ENCODE assay signal across 8 mouse cellular contexts in genomic region chr4:106375857-106376256, GRCm38 (mm10). TPM values are rescaled to one million over a fixed set of nuclear protein-coding genes. Genes with fewer than 3 reads are reported as not detected.
DNase-seq lines count a peak whose midpoint lies in the region; ATAC-seq lines count a peak whose summit lies in the region.

No protein-coding gene starts in this region.

- intact Hi-C loops in heart, postnatal 36 days (cut with DNase I) = loop anchor here (1.0 to 5.0 kb wide), 2 partner anchors 148 to 1224 kb away; no protein-coding TSS in a partner anchor

- no peaks in the 10 kb centered on the region for H3K9me3 ChIP-seq in intestine, embryonic 14.5 days (ENCODE audit: control insufficient read depth, low read length)
- no peaks in the 10 kb centered on the region for H3K9me3 ChIP-seq in intestine, embryonic 15.5 days

- no peaks in the 10 kb centered on the region for H3K27me3 ChIP-seq in intestine, embryonic 14.5 days (replicated peaks; ENCODE audit: control insufficient read depth, insufficient read depth, low read length)
- no peaks in the 10 kb centered on the region for H3K27me3 ChIP-seq in intestine, embryonic 15.5 days (replicated peaks)

- peak; percentile 92 for DNase-seq in intestine, embryonic 14.5 days (ENCODE audit: low spot score)
- DNase-seq in brain, adult 2 months (ENCODE audit: low read depth, low spot score) = peak; percentile 92
- DNase-seq in heart, postnatal 36 days = peak; percentile 83 to 90
- peak; percentile 42 to 50 for DNase-seq in left cerebral cortex, adult 8-10 months (ENCODE audit: low spot score in 2 of 2)
- DNase-seq in telencephalon, adult 2 months (ENCODE audit: low read depth, low spot score) = peak; percentile 62

- no peak overlapping the region for H3K4me2 ChIP-seq in intestine, embryonic 14.5 days (ENCODE audit: low read length)
- no peak overlapping the region for H3K4me2 ChIP-seq in intestine, embryonic 15.5 days (replicated peaks)

- H3K4me1 ChIP-seq in intestine, embryonic 14.5 days (replicated peaks; ENCODE audit: control insufficient read depth, insufficient read depth, low read length) = no peaks in the 10 kb centered on the region
- H3K4me1 ChIP-seq in intestine, embryonic 15.5 days (replicated peaks) = no peaks in the 10 kb centered on the region

- H3K4me3 ChIP-seq in intestine, embryonic 14.5 days (ENCODE audit: low read depth, low read length) = no peak overlapping the region
- H3K4me3 ChIP-seq in intestine, embryonic 15.5 days (replicated peaks) = no peak overlapping the region

- peaks cover 80% of the 10 kb centered on the region for H3K36me3 ChIP-seq in intestine, embryonic 14.5 days (ENCODE audit: control insufficient read depth, insufficient read depth, low read length)
- peaks cover 7% of the 10 kb centered on the region; the same call in 1 of the 2 replicates for H3K36me3 ChIP-seq in intestine, embryonic 15.5 days

- H3K27ac ChIP-seq in intestine, embryonic 14.5 days (ENCODE audit: low read depth) = no peak overlapping the region
- H3K27ac ChIP-seq in intestine, embryonic 15.5 days = no peak overlapping the region

- ATAC-seq in intestine, embryonic 14.5 days (replicated peaks; ENCODE audit: low FRiP score, low TSS enrichment, low read depth) = no peak
- no peak for ATAC-seq in intestine, embryonic 15.5 days
- peak; percentile 89 for ATAC-seq in erythroblast, adult 5-6 weeks (replicated peaks; ENCODE audit: low FRiP score, poor library complexity, severe bottlenecking)
- 0 out of 2 replicates have a peak, but pooled peaks have one; percentile 53 for ATAC-seq in monocyte, adult 5-6 weeks (replicated peaks; ENCODE audit: insufficient number of reproducible peaks, low FRiP score, low TSS enrichment, poor library complexity, severe bottlenecking)

- 56% methylated on average over 1 of the region's 1 CpGs for WGBS in intestine, embryonic 14.5 days
- 56% methylated on average over 1 of the region's 1 CpGs for WGBS in intestine, embryonic 15.5 days

- no peak overlapping the region for H3K9ac ChIP-seq in intestine, embryonic 14.5 days (ENCODE audit: low read length)
- H3K9ac ChIP-seq in intestine, embryonic 15.5 days = no peak overlapping the region

RNA-seq across cellular contexts. Expression of gene Usp24, which starts 59.8 kb away (rescaled TPM):
- 12.4 and 14.0 TPM in 2 replicates for polyA plus RNA-seq in intestine, embryonic 14.5 days (2014; fragmentation: Nextera tagmentation; extraction: Ambion mirVana)
- polyA plus RNA-seq in intestine, embryonic 15.5 days (2015; fragmentation: Nextera tagmentation; extraction: Ambion mirVana) = 7.1 and 7.5 TPM in 2 replicates
- total RNA-seq in erythroblast, adult 5-6 weeks (2015; ENCODE audit: low replicate concordance) = 7.1 and 7.5 TPM in 2 replicates
- 6.8 and 11.8 TPM in 2 replicates for total RNA-seq in erythroblast, adult 5-6 weeks (2017; ENCODE audit: low replicate concordance)
- total RNA-seq in heart, postnatal 36 days (2021) = 10 to 100 TPM; 47.6 to 49.5 TPM
- 10 to 100 TPM; 40.8 to 46.5 (median 43.4) TPM for total RNA-seq in left cerebral cortex, adult 8-10 months (2022)
- 26.1 to 56.0 TPM (median 31.8 TPM) in 3 replicates for total RNA-seq in monocyte, adult 5-6 weeks (2017)

Comparison
In these comparisons a context has a peak if more than half of its experiments do, and no peak if none do; other contexts are left out.
1. ATAC-seq: peak in erythroblast, adult 5-6 weeks (single experiment) and monocyte, adult 5-6 weeks (single experiment); none in intestine, embryonic 14.5 days (single experiment) and intestine, embryonic 15.5 days (single experiment).
2. Peak in every context shown above with its lines, with median percentiles within 50 percentile points of each other: DNase-seq.